Mouse (Mus musculus): ENCODE measurements around the gene Cnot11. TPM values are rescaled to one million over a fixed set of nuclear protein-coding genes. Genes with fewer than 3 reads are reported as not detected.
"Not testable (repeated sequence)": the region's sequence is repeated elsewhere in the genome, so short reads cannot be mapped to it uniquely, and the experiment has no call there.

Gene Cnot11
- total RNA-seq, 2 experiments from 2014 or later: 23.1 to 25.9 TPM

GRCm38 (mm10) chr1:39573890-39574289 lies 39.1 kb downstream of the Cnot11 start:
- DNase-seq (ENCODE audit: low spot score in 2 of 2): no peak
- intact Hi-C loops (cut with DNase I): no loop called here

- no peak for DNase-seq (ENCODE audit: low spot score in 2 of 2)
- intact Hi-C loops (cut with DNase I): loop anchor here (5.0 kb wide), 1 partner anchor 76 kb away; the partner anchor contains the start of gene Creg2
These were observed 41.1 kb downstream of the Cnot11 start for GRCm38 (mm10) chr1:39575778-39576375.

DNA sequence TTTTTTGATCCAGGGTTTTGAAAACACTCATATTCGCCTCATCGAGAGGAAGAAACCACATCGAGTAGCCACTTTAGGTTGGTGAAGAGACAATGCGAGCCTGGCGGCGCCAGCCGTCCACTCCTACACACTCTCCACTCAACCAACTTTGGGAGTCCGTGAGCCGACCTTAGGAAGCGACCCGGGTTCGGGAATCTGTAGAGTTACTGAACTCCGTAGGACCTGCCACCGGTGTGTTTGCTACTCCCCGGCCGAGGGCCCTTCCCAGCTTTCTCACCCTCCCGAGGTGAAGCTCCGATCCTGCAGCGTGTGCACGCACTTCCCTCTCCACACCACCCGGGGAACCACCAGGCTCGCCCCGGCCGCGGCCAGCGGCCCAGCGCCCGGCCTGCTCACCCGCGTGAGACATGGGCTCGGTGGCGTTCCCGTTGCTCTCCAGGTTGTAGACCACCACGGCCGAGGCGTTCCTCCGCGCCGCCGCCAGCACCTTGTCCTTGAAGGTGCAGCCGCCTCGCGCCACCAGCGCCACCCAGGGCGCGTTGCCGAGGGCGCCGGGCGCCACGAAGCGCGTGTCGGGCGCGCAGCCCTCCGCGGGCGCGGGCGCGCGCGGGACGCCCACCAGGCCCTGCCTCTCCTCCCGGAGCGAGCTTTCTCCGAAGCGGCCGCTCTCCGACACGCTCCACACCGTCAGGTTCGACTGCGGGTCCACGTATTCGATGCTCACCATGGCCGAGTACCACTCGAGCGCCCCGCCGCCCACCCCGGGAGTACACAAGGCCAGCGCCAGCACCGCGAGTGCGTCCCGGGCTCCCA lies 41.8 kb downstream of the Cnot11 start:
- intact Hi-C loops (cut with DNase I): loop anchor here (5.0 kb wide), 1 partner anchor 76 kb away; the partner anchor contains the start of gene Creg2
- DNase-seq (ENCODE audit: low spot score in 2 of 2): peak; percentile 62 to 65

GRCm38 (mm10) chr1:39577253-39577705 lies 42.5 kb downstream of the Cnot11 start, which contains the start of gene Rnf149:
Rnf149 (minus strand) TSS chr1:39577405.
- DNase-seq (ENCODE audit: low spot score in 2 of 2): peak; percentile 96 to 97
- intact Hi-C loops (cut with DNase I): loop anchor here (5.0 kb wide), 1 partner anchor 75 kb away; the partner anchor contains the start of gene Creg2

DNA sequence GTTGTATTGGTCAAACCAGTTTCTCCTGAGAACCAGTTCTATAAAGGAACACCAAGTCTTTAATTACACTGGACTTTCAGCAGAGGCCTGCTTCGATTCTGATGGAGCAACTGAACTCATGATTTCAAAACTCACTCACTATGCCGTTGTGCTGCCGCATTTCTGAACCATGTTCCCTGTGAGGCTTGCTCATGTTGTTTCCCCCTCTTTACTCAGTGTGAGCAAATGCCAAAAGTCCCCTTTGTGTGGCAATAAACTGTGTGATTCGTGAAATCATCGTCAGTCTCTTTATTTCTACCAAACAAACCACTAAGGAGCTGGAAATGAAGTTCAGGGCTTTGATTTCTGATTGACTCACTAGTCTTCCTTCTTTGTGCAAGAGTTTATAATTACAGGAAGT lies 43.7 kb downstream of the Cnot11 start:
- intact Hi-C loops (cut with DNase I): loop anchor here (5.0 kb wide), 1 partner anchor 74 kb away; the partner anchor contains the start of gene Creg2
- no peak for DNase-seq (ENCODE audit: low spot score in 2 of 2)

GRCm38 (mm10) chr1:39579139-39579538 lies 44.3 kb downstream of the Cnot11 start:
- intact Hi-C loops (cut with DNase I): loop anchor here (5.0 kb wide), 1 partner anchor 73 kb away; the partner anchor contains the start of gene Creg2
- DNase-seq (ENCODE audit: low spot score in 2 of 2): no peak

GRCm38 (mm10) chr1:39581215-39581614 lies 46.4 kb downstream of the Cnot11 start:
- intact Hi-C loops (cut with DNase I): no loop called here
- no peak for DNase-seq (ENCODE audit: low spot score in 2 of 2)

DNA sequence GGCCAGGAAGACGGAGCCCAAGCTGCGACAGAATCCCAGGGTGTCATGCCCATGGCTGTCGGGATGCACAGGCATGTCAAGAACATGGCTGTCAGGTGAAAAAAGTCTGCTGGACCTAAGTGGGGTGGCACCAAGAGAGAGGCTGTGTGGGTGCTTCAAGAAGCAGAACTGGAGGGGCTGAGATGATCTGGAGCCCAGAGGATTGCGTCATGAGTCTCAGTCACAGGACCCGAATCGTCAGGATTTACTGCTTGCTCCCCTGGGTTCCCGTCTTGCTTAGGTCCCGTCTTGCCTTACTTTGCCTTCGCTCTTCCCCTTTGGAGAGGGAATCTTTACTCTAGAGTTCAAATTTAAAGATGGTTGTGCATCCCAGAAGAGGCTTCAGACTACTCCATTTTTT lies 48.4 kb downstream of the Cnot11 start:
- DNase-seq (ENCODE audit: low spot score in 2 of 2): no peak
- intact Hi-C loops (cut with DNase I): no loop called here

GRCm38 (mm10) chr1:39585416-39585815 lies 50.6 kb downstream of the Cnot11 start:
- intact Hi-C loops (cut with DNase I): no loop called here
- no peak for DNase-seq (ENCODE audit: low spot score in 2 of 2)

DNA sequence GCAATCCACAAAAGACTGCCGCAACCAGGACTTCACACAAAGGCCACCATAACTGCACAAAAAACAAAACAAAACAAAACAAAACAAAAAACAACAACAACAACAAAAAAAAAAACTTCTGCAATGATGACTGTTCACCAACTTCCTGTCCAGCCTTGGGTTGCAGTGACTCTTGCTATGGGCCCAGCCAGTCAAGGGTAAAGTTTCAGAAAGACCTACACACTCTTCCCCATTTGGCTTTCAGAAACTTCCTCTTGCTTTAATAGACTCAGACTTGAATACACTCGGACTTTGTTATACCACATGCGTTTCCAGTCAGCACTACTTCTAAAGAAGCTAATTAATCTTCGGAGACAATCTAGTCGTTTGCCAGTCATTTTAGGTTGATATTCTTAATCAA lies 55.4 kb downstream of the Cnot11 start:
- no peak for DNase-seq (ENCODE audit: low spot score in 2 of 2)
- intact Hi-C loops (cut with DNase I): no loop called here

DNA sequence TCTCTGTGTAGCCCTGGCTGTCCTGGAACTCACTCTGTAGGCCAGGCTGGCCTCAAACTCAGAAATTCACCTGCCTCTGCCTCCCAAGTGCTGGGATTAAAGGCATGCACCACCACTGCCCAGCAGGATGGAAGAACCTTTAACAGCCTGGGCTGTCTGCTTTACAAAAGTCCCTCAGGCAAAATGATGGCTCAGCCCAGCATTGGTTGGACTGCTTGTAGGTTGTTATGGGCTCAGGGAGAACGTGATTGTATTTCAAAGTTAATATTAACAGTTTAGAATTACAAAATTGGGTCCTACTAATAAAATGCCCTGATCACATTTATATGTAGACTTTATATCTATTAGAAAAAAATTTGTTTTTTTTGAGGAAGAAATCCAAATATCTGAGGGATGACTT lies 56.8 kb downstream of the Cnot11 start:
- DNase-seq (ENCODE audit: low spot score in 2 of 2); intact Hi-C loops (cut with DNase I): not testable (repeated sequence)

GRCm38 (mm10) chr1:39592090-39592489 lies 57.3 kb downstream of the Cnot11 start:
- intact Hi-C loops (cut with DNase I): no loop called here
- DNase-seq (ENCODE audit: low spot score in 2 of 2): no peak

DNA sequence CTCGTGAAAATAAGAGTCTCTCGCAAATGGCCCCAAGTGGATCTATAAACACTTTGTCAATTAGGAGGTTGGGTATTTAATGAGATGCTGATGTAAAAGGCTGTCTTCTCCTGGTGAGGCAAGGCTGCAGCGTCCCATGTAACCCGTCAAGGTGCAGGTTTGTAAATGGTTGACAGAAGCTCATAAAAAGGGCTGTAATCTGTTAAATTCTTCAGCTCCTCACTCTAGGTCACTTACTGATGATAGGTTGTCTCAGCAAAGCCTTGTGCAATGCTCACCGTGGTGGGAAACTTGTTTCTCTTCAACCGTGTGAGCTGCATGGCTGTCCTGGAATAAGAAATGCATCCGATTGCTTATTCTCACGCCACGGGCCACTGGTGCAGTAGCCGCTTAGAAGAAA lies 59.0 kb downstream of the Cnot11 start:
- intact Hi-C loops (cut with DNase I): no loop called here
- no peak for DNase-seq (ENCODE audit: low spot score in 2 of 2)

Other genes starting within 250 kb of the Cnot11 start
- 100 to 1,000 TPM; 398 to 437 TPM for gene Rpl31, start 167.2 kb upstream of the Cnot11 start, total RNA-seq (2021)
- 10 to 100 TPM; 13.9 to 16.8 TPM for gene Tbc1d8, start 56.2 kb upstream of the Cnot11 start, total RNA-seq (2021)
- gene Rnf149, start 42.4 kb downstream of the Cnot11 start, total RNA-seq (2021): 10 to 100 TPM; 24.3 to 29.3 TPM
- 10 to 100 TPM; 74.2 to 74.7 TPM for gene Creg2, start 116.5 kb downstream of the Cnot11 start, total RNA-seq (2021)
- gene Rfx8, start 186.0 kb downstream of the Cnot11 start, total RNA-seq (2021): under 1 TPM; 0.21 to 0.35 TPM